Mouse (Mus musculus) MEL (cell line): ENCODE measurements around the gene A030005K14Rik. TPM values are rescaled to one million over a fixed set of nuclear protein-coding genes. Genes with fewer than 3 reads are reported as not detected.

Experiments
- DNase-seq: peaks from one replicate; pipeline ENCODE4 v3.0.0; 2011; ENCODE audit warnings: low read depth, low spot score
- H3K27ac ChIP-seq: 2 replicates; pipeline ENCODE4 v1.5.1; 2012; ENCODE audit warnings: low read depth, mild to moderate bottlenecking, control low read depth, low read length, moderate library complexity; ENCODE audit not compliant: control insufficient read depth
- H3K27me3 ChIP-seq, 2 experiments: fragments of 150-350 bp in 1 of 2; sonication (generic) in 1 of 2; 2 replicates each; pipeline ENCODE4 v1.6.1; 2012; ENCODE audit warnings: low read length in 2 of 2, mild to moderate bottlenecking in 2 of 2, improper control_type of control experiment in 1 of 2, moderate library complexity in 1 of 2; ENCODE audit not compliant: insufficient read depth in 2 of 2, control insufficient read depth in 1 of 2
- H3K36me3 ChIP-seq, 2 experiments: 2 replicates each; pipeline ENCODE4 v1.6.1; 2012 to 2014; ENCODE audit warnings: low read length in 2 of 2, improper control_type of control experiment in 1 of 2, inconsistent platforms in 1 of 2, mild to moderate bottlenecking in 1 of 2; ENCODE audit not compliant: insufficient read depth in 2 of 2, control insufficient read depth in 1 of 2
- H3K4me1 ChIP-seq, 2 experiments: fragments of 150-350 bp in 1 of 2; sonication (generic) in 1 of 2; 2 replicates each; pipeline ENCODE4 v1.6.1; 2012; ENCODE audit warnings: low read length in 2 of 2, improper control_type of control experiment in 1 of 2, mild to moderate bottlenecking in 1 of 2; ENCODE audit not compliant: insufficient read depth in 2 of 2, control insufficient read depth in 1 of 2
- H3K4me3 ChIP-seq, 2 experiments: fragments of 150-350 bp in 1 of 2; sonication (generic) in 1 of 2; 2 replicates each; pipeline ENCODE4 v1.5.1; 2012; ENCODE audit warnings: low read depth in 2 of 2, low read length in 2 of 2, mild to moderate bottlenecking in 2 of 2, moderate library complexity in 2 of 2, control low read depth in 1 of 2, improper control_type of control experiment in 1 of 2; ENCODE audit not compliant: control insufficient read depth in 1 of 2, insufficient read depth in 1 of 2
- H3K79me2 ChIP-seq: 2 replicates; pipeline ENCODE4 v1.6.1; 2012; ENCODE audit warnings: mild to moderate bottlenecking, low read length, moderate library complexity; ENCODE audit not compliant: control insufficient read depth, poor library complexity, insufficient read depth
- H3K9ac ChIP-seq: 2 replicates; pipeline ENCODE4 v1.6.1; 2012; ENCODE audit warnings: low read depth, mild to moderate bottlenecking, control low read depth, low read length, moderate library complexity; ENCODE audit not compliant: control insufficient read depth, poor library complexity, severe bottlenecking
- H3K9me3 ChIP-seq: fragments of 150-350 bp; sonication (generic); replicated peaks from 2 replicates; pipeline ENCODE4 v1.6.1; 2012; ENCODE audit warnings: mild to moderate bottlenecking, low read length, improper control_type of control experiment, moderate library complexity; ENCODE audit not compliant: insufficient read depth
- CHD2 ChIP-seq: IDR thresholded peaks from 2 replicates; pipeline ENCODE4 v1.6.1; 2011; ENCODE audit warnings: low read length, improper control_type of control experiment
- CTCF ChIP-seq, 3 experiments: IDR thresholded peaks in 2 of 3; conservative IDR thresholded peaks in 1 of 3; 2 replicates each; pipeline ENCODE4 v1.5.1; 2011 to 2012; ENCODE audit warnings: low read length in 3 of 3, low read depth in 2 of 3, mild to moderate bottlenecking in 2 of 3, improper control_type of control experiment in 1 of 3, inconsistent platforms in 1 of 3, mixed read lengths in 1 of 3, moderate library complexity in 1 of 3; ENCODE audit not compliant: control insufficient read depth in 1 of 3, insufficient read depth in 1 of 3, poor library complexity in 1 of 3, severe bottlenecking in 1 of 3
- EP300 ChIP-seq, 2 experiments: IDR thresholded peaks; 2 replicates each; pipeline ENCODE4 v1.6.1; 2011; ENCODE audit warnings: improper control_type of control experiment in 2 of 2, low read length in 2 of 2, low read depth in 1 of 2, mild to moderate bottlenecking in 1 of 2
- GABPA ChIP-seq: IDR thresholded peaks from 2 replicates; pipeline ENCODE4 v1.6.1; 2012; ENCODE audit warnings: low read depth, mild to moderate bottlenecking, inconsistent platforms, low read length, improper control_type of control experiment, moderate library complexity
- JUND ChIP-seq: IDR thresholded peaks from 2 replicates; pipeline ENCODE4 v1.6.1; 2011; ENCODE audit warnings: low read depth, mild to moderate bottlenecking, improper control_type of control experiment, low read length
- MAX ChIP-seq: IDR thresholded peaks from 2 replicates; pipeline ENCODE4 v1.6.1; 2011; ENCODE audit warnings: low read length, improper control_type of control experiment
- MAZ ChIP-seq: IDR thresholded peaks from 2 replicates; pipeline ENCODE4 v1.6.1; 2012; ENCODE audit warnings: low read depth, mild to moderate bottlenecking, inconsistent platforms, low read length, improper control_type of control experiment
- MEF2A ChIP-seq: IDR thresholded peaks from 2 replicates; pipeline ENCODE4 v1.6.1; 2014; ENCODE audit warnings: low read depth, mild to moderate bottlenecking, inconsistent platforms, low read length, improper control_type of control experiment; ENCODE audit not compliant: poor library complexity, insufficient replicate concordance, severe bottlenecking; ENCODE audit errors: extremely low read depth
- MYB ChIP-seq: IDR thresholded peaks from 2 replicates; pipeline ENCODE4 v1.6.1; 2011; ENCODE audit warnings: mild to moderate bottlenecking, low read depth, low read length, improper control_type of control experiment
- MYC ChIP-seq: IDR thresholded peaks from 2 replicates; pipeline ENCODE4 v1.6.1; 2011; ENCODE audit warnings: low read depth, mild to moderate bottlenecking, low read length, improper control_type of control experiment, moderate library complexity
- POLR2A ChIP-seq, 2 experiments: IDR thresholded peaks; 2 replicates each; pipeline ENCODE4 v1.6.1; 2011 to 2012; ENCODE audit warnings: low read length in 2 of 2, mild to moderate bottlenecking in 2 of 2, control low read depth in 1 of 2, improper control_type of control experiment in 1 of 2, low read depth in 1 of 2, moderate library complexity in 1 of 2; ENCODE audit not compliant: control insufficient read depth in 1 of 2, insufficient read depth in 1 of 2, poor library complexity in 1 of 2
- RCOR1 ChIP-seq: IDR thresholded peaks from 2 replicates; pipeline ENCODE4 v1.6.1; 2012; ENCODE audit warnings: low read depth, mild to moderate bottlenecking, inconsistent platforms, low read length, improper control_type of control experiment
- SIN3A ChIP-seq: IDR thresholded peaks from 2 replicates; pipeline ENCODE4 v1.6.1; 2012; ENCODE audit warnings: low read length, improper control_type of control experiment, inconsistent platforms
- SMC3 ChIP-seq: IDR thresholded peaks from 2 replicates; pipeline ENCODE4 v1.6.1; 2011; ENCODE audit warnings: low read depth, low read length, improper control_type of control experiment
- TAL1 ChIP-seq: IDR thresholded peaks from 2 replicates; pipeline ENCODE4 v1.6.1; 2012; ENCODE audit warnings: mild to moderate bottlenecking, inconsistent platforms, low read length, moderate library complexity, mixed read lengths
- UBTF ChIP-seq: IDR thresholded peaks from 2 replicates; pipeline ENCODE4 v1.6.1; 2012; ENCODE audit warnings: low read depth, mild to moderate bottlenecking, inconsistent platforms, low read length, improper control_type of control experiment, moderate library complexity, borderline replicate concordance; ENCODE audit not compliant: insufficient read depth
- ZC3H11A ChIP-seq: IDR thresholded peaks from 2 replicates; pipeline ENCODE4 v1.6.1; 2012; ENCODE audit warnings: low read depth, mild to moderate bottlenecking, inconsistent platforms, low read length, improper control_type of control experiment
- ZNF384 ChIP-seq: IDR thresholded peaks from 2 replicates; pipeline ENCODE4 v1.6.1; 2012; ENCODE audit warnings: low read depth, mild to moderate bottlenecking, inconsistent platforms, low read length, improper control_type of control experiment
- polyA plus RNA-seq, 2 experiments: library from polyadenylated mRNA; stranded (reverse) in 1 of 2; unstranded in 1 of 2; fragments of >175 nt in 1 of 2; fragments of >200 nt in 1 of 2; gene quantifications; 2 replicates each; pipeline versions ENCODE4 v1.2.1 to v1.2.4; 2012; ENCODE audit warnings: low replicate concordance in 2 of 2, low read depth in 1 of 2; ENCODE audit not compliant: insufficient read length in 2 of 2, insufficient read depth in 1 of 2, missing spikeins in 1 of 2
- total RNA-seq: library from RNA; depleted of rRNA; stranded (reverse); fragments of 300-350 nt; gene quantifications from 2 replicates; pipeline ENCODE4 v1.2.3, GENCODE M21; 2012

A030005K14Rik gene
- total and polyA plus RNA-seq, 3 experiments = not detected

- Histone ChIP-seq H3K27ac (no peak overlapping the region), H3K4me1 (no peaks in the 10 kb centered on the region), H3K9ac (no peak overlapping the region), H3K36me3 (no peaks in the 10 kb centered on the region), H3K27me3 (no peaks in the 10 kb centered on the region), H3K4me3 (no peak overlapping the region), H3K9me3 (no peaks in the 10 kb centered on the region), H3K79me2 (no peaks in the 10 kb centered on the region)
- TF ChIP-seq UBTF (no peak), TAL1 (no peak), CTCF (IDR thresholded peaks at IDR 0.05 in 2 of 3, conservative IDR thresholded peaks at IDR 0.05 in 1 of 3; ENCODE audit: control insufficient read depth in 1 of 3, insufficient read depth in 1 of 3, low read depth in 2 of 3, low read length in 3 of 3, poor library complexity in 1 of 3, severe bottlenecking in 1 of 3) (no peak), GABPA (no peak), ZC3H11A (no peak), SMC3 (no peak), JUND (no peak)
- DNase-seq = no peak
Observed at GRCm38 (mm10) chr1:83105464-83105863, 46.3 kb upstream of the A030005K14Rik start.

GRCm38 (mm10) chr1:83101891-83102290 is 42.7 kb upstream of the A030005K14Rik start:
- H3K79me2 ChIP-seq = no peaks in the 10 kb centered on the region
- H3K27me3 ChIP-seq = no peaks in the 10 kb centered on the region
- DNase-seq = no peak
- no peak overlapping the region for H3K4me3 ChIP-seq
- H3K4me1 ChIP-seq = no peaks in the 10 kb centered on the region
- TF ChIP-seq MYB (no peak), SIN3A (no peak)
- no peak overlapping the region for H3K9ac ChIP-seq
- no peaks in the 10 kb centered on the region for H3K9me3 ChIP-seq
- H3K36me3 ChIP-seq = no peaks in the 10 kb centered on the region
- no peak overlapping the region for H3K27ac ChIP-seq

- H3K79me2 ChIP-seq = no peaks in the 10 kb centered on the region
- no peak for DNase-seq
- no peaks in the 10 kb centered on the region for H3K27me3 ChIP-seq
- H3K4me1 ChIP-seq = no peaks in the 10 kb centered on the region
- TF ChIP-seq MEF2A = no peak
- TF ChIP-seq MYB = no peak
- TF ChIP-seq POLR2A (IDR thresholded peaks at IDR 0.05; ENCODE audit: control insufficient read depth in 1 of 2, insufficient read depth in 1 of 2, low read depth in 1 of 2, low read length in 2 of 2, poor library complexity in 1 of 2) = no peak
- no peak for TF ChIP-seq ZC3H11A
- no peak for TF ChIP-seq MAZ
- no peak for TF ChIP-seq MYC
- no peak for TF ChIP-seq EP300 (IDR thresholded peaks at IDR 0.05; ENCODE audit: low read depth in 1 of 2, low read length in 2 of 2)
- no peak for TF ChIP-seq MAX
- TF ChIP-seq RCOR1 = no peak
- no peak for TF ChIP-seq UBTF
- TF ChIP-seq CHD2 = no peak
- TF ChIP-seq SIN3A = no peak
- TF ChIP-seq ZNF384 = no peak
- H3K27ac ChIP-seq = no peak overlapping the region
- H3K9me3 ChIP-seq = no peaks in the 10 kb centered on the region
- H3K36me3 ChIP-seq = no peaks in the 10 kb centered on the region
- no peak overlapping the region for H3K4me3 ChIP-seq
- H3K9ac ChIP-seq = no peak overlapping the region
Observed at GRCm38 (mm10) chr1:83099580-83100137, 40.5 kb upstream of the A030005K14Rik start.
